Mouse (Mus musculus): ENCODE measurements at regions not wholly inside any gene's neighbourhood (a gene's known extent, or its start where the extent isn't known, plus 50 kb on each side); places are given as distances from the start of the nearest gene placed in this dataset.

- no peaks in the 10 kb centered on the region for H3K4me1 ChIP-seq (ENCODE audit: control insufficient read depth, insufficient read depth, low read length)
- DNase-seq, result no peak
- WGBS, result 92% methylated on average over 12 of the region's 12 CpGs
Measured at GRCm38 (mm10) chr12:56189562-56189961, 156.1 kb downstream of the Mbip start.

GRCm38 (mm10) chr12:56160736-56161135 is 185.0 kb downstream of the Mbip start:
- no peaks in the 10 kb centered on the region for H3K27me3 ChIP-seq (ENCODE audit: control insufficient read depth, insufficient read depth, low read length)
- TF ChIP-seq POLR2A (IDR thresholded peaks at IDR 0.05; ENCODE audit: borderline replicate concordance, insufficient read depth, low read length) (no peak), CTCF (IDR thresholded peaks at IDR 0.05; ENCODE audit: borderline replicate concordance, insufficient read depth, low read depth, low read length) (no peak)
- 81% methylated on average over 3 of the region's 3 CpGs for WGBS
- no peak overlapping the region for H3K27ac ChIP-seq (ENCODE audit: insufficient read depth, low read length)
- DNase-seq, result no peak
- H3K4me3 ChIP-seq (replicated peaks; ENCODE audit: insufficient read depth, low read depth, low read length), result no peak overlapping the region
- no peaks in the 10 kb centered on the region for H3K4me1 ChIP-seq (ENCODE audit: control insufficient read depth, insufficient read depth, low read length)

More at GRCm38 (mm10) chr12:56189562-56189961, 156.1 kb downstream of the Mbip start:
- TF ChIP-seq POLR2A (IDR thresholded peaks at IDR 0.05; ENCODE audit: borderline replicate concordance, insufficient read depth, low read length) (no peak), CTCF (IDR thresholded peaks at IDR 0.05; ENCODE audit: borderline replicate concordance, insufficient read depth, low read depth, low read length) (no peak)
- H3K4me3 ChIP-seq (replicated peaks; ENCODE audit: insufficient read depth, low read depth, low read length), result no peak overlapping the region
- no peak overlapping the region for H3K27ac ChIP-seq (ENCODE audit: insufficient read depth, low read length)
- no peaks in the 10 kb centered on the region for H3K27me3 ChIP-seq (ENCODE audit: control insufficient read depth, insufficient read depth, low read length)

- Histone ChIP-seq H3K27me3 (ENCODE audit: control insufficient read depth, insufficient read depth, low read length) (no peaks in the 10 kb centered on the region), H3K27ac (ENCODE audit: insufficient read depth, low read length) (no peak overlapping the region), H3K4me3 (replicated peaks; ENCODE audit: insufficient read depth, low read depth, low read length) (no peak overlapping the region), H3K4me1 (ENCODE audit: control insufficient read depth, insufficient read depth, low read length) (no peaks in the 10 kb centered on the region)
- TF ChIP-seq CTCF (IDR thresholded peaks at IDR 0.05; ENCODE audit: borderline replicate concordance, insufficient read depth, low read depth, low read length) (no peak), POLR2A (IDR thresholded peaks at IDR 0.05; ENCODE audit: borderline replicate concordance, insufficient read depth, low read length) (no peak)
- 55% methylated on average over 1 of the region's 1 CpGs for WGBS
- no peak for DNase-seq
Measured at GRCm38 (mm10) chr12:56144359-56144758, 201.3 kb downstream of the Mbip start.

GRCm38 (mm10) chr12:56143789-56144188 is 201.9 kb downstream of the Mbip start:
- H3K4me1 ChIP-seq (ENCODE audit: control insufficient read depth, insufficient read depth, low read length), result no peaks in the 10 kb centered on the region
- no peak for DNase-seq
- TF ChIP-seq CTCF (IDR thresholded peaks at IDR 0.05; ENCODE audit: borderline replicate concordance, insufficient read depth, low read depth, low read length) (no peak), POLR2A (IDR thresholded peaks at IDR 0.05; ENCODE audit: borderline replicate concordance, insufficient read depth, low read length) (no peak)
- WGBS, result 69% methylated on average over 2 of the region's 2 CpGs
- H3K4me3 ChIP-seq (replicated peaks; ENCODE audit: insufficient read depth, low read depth, low read length), result no peak overlapping the region
- H3K27ac ChIP-seq (ENCODE audit: insufficient read depth, low read length), result no peak overlapping the region
- H3K27me3 ChIP-seq (ENCODE audit: control insufficient read depth, insufficient read depth, low read length), result no peaks in the 10 kb centered on the region

GRCm38 (mm10) chr12:56114446-56114845 is 231.2 kb downstream of the Mbip start:
- TF ChIP-seq CTCF (IDR thresholded peaks at IDR 0.05; ENCODE audit: borderline replicate concordance, insufficient read depth, low read depth, low read length) (no peak), POLR2A (IDR thresholded peaks at IDR 0.05; ENCODE audit: borderline replicate concordance, insufficient read depth, low read length) (no peak)
- WGBS, result 91% methylated on average over 4 of the region's 4 CpGs
- DNase-seq, result no peak
- H3K4me3 ChIP-seq (replicated peaks; ENCODE audit: insufficient read depth, low read depth, low read length), result no peak overlapping the region
- no peaks in the 10 kb centered on the region for H3K27me3 ChIP-seq (ENCODE audit: control insufficient read depth, insufficient read depth, low read length)
- no peak overlapping the region for H3K27ac ChIP-seq (ENCODE audit: insufficient read depth, low read length)
- no peaks in the 10 kb centered on the region for H3K4me1 ChIP-seq (ENCODE audit: control insufficient read depth, insufficient read depth, low read length)

GRCm38 (mm10) chr12:56081406-56081805 is 245.3 kb downstream of the Brms1l start:
- no peak for TF ChIP-seq CTCF (IDR thresholded peaks at IDR 0.05; ENCODE audit: borderline replicate concordance, insufficient read depth, low read depth, low read length)
- TF ChIP-seq POLR2A (IDR thresholded peaks at IDR 0.05; ENCODE audit: borderline replicate concordance, insufficient read depth, low read length), result no peak
- Histone ChIP-seq H3K4me3 (replicated peaks; ENCODE audit: insufficient read depth, low read depth, low read length) (no peak overlapping the region), H3K4me1 (ENCODE audit: control insufficient read depth, insufficient read depth, low read length) (no peaks in the 10 kb centered on the region), H3K27ac (ENCODE audit: insufficient read depth, low read length) (no peak overlapping the region), H3K27me3 (ENCODE audit: control insufficient read depth, insufficient read depth, low read length) (no peaks in the 10 kb centered on the region)
- no peak for DNase-seq

GRCm38 (mm10) chr12:56064183-56064582 is 228.1 kb downstream of the Brms1l start:
- no peak for TF ChIP-seq CTCF (IDR thresholded peaks at IDR 0.05; ENCODE audit: borderline replicate concordance, insufficient read depth, low read depth, low read length)
- no peak for TF ChIP-seq POLR2A (IDR thresholded peaks at IDR 0.05; ENCODE audit: borderline replicate concordance, insufficient read depth, low read length)
- no peak overlapping the region for H3K4me3 ChIP-seq (replicated peaks; ENCODE audit: insufficient read depth, low read depth, low read length)
- 48% methylated on average over 7 of the region's 7 CpGs for WGBS

GRCm38 (mm10) chr12:56058876-56059275 is 222.8 kb downstream of the Brms1l start:
- Histone ChIP-seq H3K4me3 (replicated peaks; ENCODE audit: insufficient read depth, low read depth, low read length) (no peak overlapping the region), H3K27me3 (ENCODE audit: control insufficient read depth, insufficient read depth, low read length) (no peaks in the 10 kb centered on the region; the same call in 1 of the 2 replicates), H3K4me1 (ENCODE audit: control insufficient read depth, insufficient read depth, low read length) (no peaks in the 10 kb centered on the region), H3K27ac (ENCODE audit: insufficient read depth, low read length) (no peak overlapping the region)
- DNase-seq, result no peak
- TF ChIP-seq POLR2A (IDR thresholded peaks at IDR 0.05; ENCODE audit: borderline replicate concordance, insufficient read depth, low read length) (no peak), CTCF (IDR thresholded peaks at IDR 0.05; ENCODE audit: borderline replicate concordance, insufficient read depth, low read depth, low read length) (no peak)
- WGBS, result 76% methylated on average over 10 of the region's 10 CpGs

More at GRCm38 (mm10) chr12:56064183-56064582, 228.1 kb downstream of the Brms1l start:
- Histone ChIP-seq H3K4me1 (ENCODE audit: control insufficient read depth, insufficient read depth, low read length) (no peaks in the 10 kb centered on the region), H3K27me3 (ENCODE audit: control insufficient read depth, insufficient read depth, low read length) (no peaks in the 10 kb centered on the region; the same call in 1 of the 2 replicates), H3K27ac (ENCODE audit: insufficient read depth, low read length) (no peak overlapping the region)
- DNase-seq, result no peak

Measured in cerebellum, adult 2 months (tissue).